Mouse (Mus musculus): ENCODE results near the gene Alpk3.

DNA sequence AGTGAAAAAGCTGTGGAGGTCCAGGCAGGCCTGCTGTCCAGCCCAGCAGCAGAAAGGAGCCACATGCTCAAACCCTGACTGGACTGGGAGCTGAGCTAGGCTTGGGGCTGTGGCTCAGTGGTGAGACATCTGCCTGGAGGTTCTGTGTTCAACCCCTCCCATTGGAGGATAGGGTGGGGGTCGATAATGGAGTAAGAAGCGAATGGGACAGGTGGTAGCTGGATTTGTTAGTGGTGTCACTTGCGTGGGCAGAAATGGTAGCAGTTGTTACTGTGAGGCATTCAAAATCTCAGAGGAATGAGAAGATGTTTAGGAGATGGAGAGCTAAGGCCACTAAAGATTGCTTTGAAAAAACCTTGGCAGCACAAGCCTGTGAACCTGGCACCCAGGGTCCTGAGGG lies 9.6 kb upstream of the Alpk3 start:
- TF ChIP-seq GATA1 (IDR thresholded peaks at IDR 0.05; ENCODE audit: borderline replicate concordance, low read length) (no peak), FLI1 (IDR thresholded peaks at IDR 0.05; ENCODE audit: low read length) (no peak)

All from megakaryocyte, embryonic 14.5 days (primary cell).